Mouse (Mus musculus) kidney, adult 9 months (tissue): ENCODE data around the gene Galnt18.

ENCODE experiments used
- DNase-seq: peaks from one replicate; pipeline ENCODE4 v3.0.0; 2022

The Galnt18 gene

DNA sequence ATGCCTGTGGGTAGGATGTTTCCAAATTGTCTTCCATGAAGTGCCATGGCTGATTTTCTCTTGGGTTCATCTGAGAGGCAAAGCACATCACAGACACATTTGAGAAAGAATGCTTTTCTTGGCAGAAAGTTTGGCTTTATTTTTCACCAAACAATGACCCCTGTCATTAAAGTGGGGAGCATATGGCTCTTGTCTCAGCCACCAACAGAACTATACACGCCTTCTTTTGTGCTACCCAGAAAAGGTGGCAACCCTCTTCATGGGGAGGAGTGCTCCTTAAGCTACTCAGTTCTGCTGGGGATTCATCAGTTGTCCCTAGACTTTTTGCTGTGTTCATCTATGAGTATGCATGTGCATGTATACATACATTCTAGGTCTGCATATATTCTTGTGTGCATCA, 327.8 kb downstream of the Galnt18 start:
- DNase-seq, result no peak

DNA sequence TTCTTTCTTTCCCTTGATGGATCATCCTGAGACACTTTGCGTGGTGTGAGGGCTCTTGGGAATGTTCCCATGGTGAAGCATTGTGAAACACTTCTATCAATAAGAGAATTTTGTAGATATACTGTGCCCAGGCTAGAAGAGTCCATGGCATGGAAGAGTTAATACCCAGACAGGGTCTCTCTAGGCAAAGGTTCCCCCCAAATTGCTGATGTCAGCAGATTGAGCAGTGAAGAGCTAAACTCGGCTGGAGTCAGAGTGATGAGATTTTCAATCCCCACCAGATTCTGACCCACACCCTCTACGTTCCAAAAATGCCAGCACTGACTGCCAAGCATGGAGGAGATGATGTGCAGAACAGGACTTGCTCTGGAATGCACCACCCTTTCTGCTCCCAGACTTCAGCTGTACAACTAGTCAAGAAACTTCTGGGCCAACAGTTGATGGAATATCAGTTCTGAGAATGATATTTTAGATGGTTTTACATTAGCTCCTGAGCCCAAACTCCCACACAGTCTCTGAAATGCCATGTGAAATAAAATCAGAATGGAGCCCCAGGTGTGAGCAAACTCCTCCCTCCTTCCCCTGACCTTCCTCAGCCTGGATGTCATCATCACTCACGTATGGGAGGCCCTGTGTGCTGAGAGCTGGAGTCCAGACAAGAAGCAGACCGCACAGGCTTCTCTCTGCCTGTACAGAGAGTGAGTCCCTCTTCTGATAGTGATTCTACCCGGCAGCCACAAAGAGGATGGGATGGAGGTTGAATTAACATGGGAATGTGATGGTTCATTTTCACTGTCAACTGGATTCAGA, 329.3 kb downstream of the Galnt18 start:
- DNase-seq, result no peak

DNA sequence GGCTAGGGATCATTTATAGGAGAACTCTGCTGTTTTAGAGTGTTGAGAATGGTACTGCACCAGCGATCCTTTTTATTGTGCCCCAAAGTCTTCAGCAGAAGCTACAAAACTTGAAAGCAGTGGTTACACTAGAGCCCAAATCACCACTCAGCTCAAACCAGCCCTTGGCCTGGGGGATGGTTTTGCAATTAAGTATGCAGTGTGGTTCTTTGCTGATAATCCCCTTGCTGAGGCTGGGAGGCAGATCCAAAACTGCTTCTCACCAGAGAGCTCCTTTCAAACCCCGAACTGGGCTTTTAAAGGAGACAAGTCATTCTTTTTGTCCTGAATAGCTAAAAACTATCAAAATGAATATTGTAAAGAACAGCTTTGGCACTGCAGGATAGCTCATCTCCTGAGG, 346.6 kb downstream of the Galnt18 start:
- DNase-seq, result no peak

DNA sequence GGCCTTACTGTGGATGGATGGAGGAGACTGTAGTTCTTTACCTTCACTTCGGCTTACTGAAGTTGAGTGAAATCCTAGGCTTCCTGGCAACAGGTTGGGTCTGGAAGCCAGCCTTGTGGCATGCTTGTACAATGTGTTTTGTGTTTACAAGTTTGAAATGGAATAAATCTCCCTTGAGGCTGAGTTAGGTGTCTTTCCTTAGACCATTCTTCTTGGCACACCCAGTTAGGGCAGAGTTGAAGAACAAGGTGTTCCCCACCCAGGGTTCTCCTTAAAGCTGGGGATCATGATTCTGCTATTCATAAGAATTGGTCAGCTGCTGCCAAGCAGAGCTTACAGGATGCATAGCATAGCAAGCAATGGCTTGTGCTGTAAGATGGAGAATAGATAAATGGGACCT, 352.4 kb downstream of the Galnt18 start:
- DNase-seq, result no peak
